Mouse (Mus musculus): ENCODE measurements around the gene Ltbp3.

- TF ChIP-seq CTCF (IDR thresholded peaks at IDR 0.05; ENCODE audit: insufficient read depth, low read length), result no peak
- TF ChIP-seq POLR2A (IDR thresholded peaks at IDR 0.05; ENCODE audit: borderline replicate concordance, extremely low read depth, low read depth, low read length), result no peak
These were observed 15.7 kb downstream of the Ltbp3 start for GRCm38 (mm10) chr19:5756321-5756985.
